Mouse (Mus musculus): Measurements from ENCODE around the gene Bpifc.

The Bpifc gene

DNA sequence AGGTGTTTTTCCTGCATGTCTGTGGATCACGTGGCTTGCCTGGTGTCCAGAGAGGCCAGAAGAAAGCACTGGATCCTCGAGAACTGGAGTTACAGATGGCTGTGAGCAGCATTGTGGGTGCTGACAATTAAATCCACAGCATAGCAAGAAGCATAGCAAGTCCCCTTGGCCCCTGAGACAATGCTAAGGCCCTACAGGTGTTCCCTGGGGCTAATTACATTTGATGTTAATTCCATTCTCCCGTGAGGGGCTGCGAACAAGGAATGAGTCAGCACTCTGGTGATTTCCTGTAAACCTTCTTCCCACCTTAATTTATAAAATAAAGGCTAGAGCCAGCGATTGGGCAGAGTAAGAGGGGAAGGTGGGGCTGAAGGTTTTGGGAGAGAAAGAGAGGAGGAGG, 7.1 kb upstream of the Bpifc start:
- no peak for ATAC-seq (ENCODE audit: insufficient number of reproducible peaks, low FRiP score, low TSS enrichment)

DNA sequence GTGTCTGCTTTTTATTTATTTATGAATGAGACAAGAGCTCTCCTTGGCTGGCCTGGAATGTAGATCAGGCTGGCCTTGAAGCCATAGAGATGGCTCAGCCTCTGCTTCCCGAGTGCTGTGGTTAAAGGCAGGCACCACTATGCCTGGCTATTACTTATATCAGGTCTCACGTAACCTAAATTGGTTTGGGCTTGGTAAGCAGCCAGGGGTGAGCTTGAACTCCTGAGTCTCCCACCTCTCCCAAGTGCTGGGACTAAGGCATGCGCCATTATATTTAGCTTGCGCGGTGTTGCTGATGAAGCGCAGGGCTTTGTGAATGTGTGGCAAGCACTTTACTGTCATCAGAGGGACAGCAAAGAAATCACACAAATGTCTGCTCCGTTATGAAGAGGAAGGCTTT, 6.1 kb upstream of the Bpifc start:
- no peak for ATAC-seq (ENCODE audit: insufficient number of reproducible peaks, low FRiP score, low TSS enrichment)

DNA sequence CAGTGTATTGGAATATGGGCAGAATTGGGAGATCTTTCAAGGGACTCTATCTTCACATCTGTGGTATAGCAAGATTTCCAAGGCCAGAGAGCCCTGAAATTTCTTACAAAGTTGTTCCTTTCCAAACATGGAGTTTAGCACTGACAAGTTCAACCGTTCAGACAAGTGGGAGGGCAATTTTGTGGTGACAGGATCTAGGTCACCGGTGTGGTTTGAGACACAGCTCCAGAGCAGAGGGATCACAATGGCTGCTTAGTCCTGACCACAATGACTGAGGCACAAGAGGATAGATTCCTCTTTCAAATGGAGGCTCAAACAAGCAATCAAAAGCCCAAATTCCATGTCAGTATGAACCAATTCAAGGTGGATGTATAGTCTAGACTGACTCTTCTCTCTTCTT, 523 bp downstream of the Bpifc start:
- no peak for ATAC-seq (ENCODE audit: insufficient number of reproducible peaks, low FRiP score, low TSS enrichment)

DNA sequence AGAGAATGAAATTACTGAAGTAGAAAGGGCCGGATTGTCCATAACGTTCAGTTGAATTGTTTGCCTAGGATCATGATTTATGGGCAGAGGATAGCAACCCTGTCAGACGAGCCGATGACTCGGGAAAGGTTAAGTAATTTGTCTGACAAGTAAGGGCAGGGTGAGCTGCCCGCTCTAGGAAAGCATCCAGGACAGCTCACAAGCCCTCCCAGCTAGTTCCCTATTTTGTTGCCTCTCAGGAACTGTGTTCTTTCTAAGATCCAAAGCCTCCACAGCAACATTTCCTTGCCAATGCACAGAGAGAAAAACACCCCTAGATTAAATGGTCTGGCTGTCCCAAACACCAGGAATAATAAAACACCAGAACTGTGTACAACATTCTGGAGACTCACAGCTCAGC, 1.1 kb downstream of the Bpifc start:
- no peak for ATAC-seq (ENCODE audit: insufficient number of reproducible peaks, low FRiP score, low TSS enrichment)

DNA sequence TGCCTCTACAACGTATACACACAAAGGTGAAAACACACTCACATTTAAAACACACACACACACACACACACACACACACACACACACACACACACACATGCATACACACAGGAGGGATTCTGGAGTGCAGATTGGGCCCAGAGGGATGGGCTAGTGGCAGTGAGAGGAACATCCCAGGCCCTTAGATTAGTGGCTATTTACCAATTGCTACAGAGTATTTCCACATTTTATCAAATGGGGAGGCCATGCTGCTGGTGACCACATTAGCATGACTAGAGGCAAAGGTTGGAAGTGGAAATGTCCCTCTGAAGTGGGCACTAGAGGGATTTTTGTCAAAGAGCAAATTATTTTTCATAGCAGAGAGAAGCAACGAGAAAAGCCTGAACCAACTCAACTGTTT, 2.0 kb downstream of the Bpifc start:
- no peak for ATAC-seq (ENCODE audit: insufficient number of reproducible peaks, low FRiP score, low TSS enrichment)

DNA sequence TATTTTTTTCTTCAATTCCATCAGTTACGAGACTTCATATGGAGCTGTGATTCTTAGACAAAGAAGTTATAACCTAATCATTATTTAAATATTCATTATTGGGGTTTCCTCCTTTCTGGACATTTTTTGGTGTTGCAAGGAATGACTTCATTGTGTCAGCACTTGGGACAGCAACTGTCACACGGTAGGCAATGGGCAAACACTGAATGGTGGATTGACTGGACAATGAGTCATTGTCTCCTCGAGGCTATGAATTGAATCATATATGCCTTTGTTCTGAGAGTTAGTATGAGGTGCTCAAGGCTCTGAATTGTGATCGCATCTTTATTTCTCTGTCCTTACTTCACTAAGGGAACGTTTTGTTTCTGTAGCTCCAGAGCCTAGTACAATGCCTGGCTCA, 5.2 kb downstream of the Bpifc start:
- no peak for ATAC-seq (ENCODE audit: insufficient number of reproducible peaks, low FRiP score, low TSS enrichment)

DNA sequence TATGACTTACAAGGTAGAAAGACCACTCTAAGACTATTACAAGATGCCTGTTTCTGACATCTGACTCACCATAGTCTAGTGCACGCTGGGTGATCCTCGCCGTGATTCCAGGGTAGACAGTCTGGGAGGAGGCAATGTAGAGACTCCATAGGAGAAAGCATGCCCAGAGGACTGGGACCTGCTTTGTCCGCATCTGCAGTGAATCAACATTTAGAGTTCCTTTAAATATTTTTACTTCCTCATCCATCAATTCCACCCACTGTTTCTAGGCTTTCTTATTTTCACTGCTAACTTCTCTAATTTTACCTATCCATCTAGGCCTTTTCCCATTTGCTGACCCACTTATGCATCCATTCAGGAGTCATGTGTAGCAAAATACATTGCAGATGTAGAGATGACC, 11.2 kb downstream of the Bpifc start:
- no peak for ATAC-seq (ENCODE audit: insufficient number of reproducible peaks, low FRiP score, low TSS enrichment)

DNA sequence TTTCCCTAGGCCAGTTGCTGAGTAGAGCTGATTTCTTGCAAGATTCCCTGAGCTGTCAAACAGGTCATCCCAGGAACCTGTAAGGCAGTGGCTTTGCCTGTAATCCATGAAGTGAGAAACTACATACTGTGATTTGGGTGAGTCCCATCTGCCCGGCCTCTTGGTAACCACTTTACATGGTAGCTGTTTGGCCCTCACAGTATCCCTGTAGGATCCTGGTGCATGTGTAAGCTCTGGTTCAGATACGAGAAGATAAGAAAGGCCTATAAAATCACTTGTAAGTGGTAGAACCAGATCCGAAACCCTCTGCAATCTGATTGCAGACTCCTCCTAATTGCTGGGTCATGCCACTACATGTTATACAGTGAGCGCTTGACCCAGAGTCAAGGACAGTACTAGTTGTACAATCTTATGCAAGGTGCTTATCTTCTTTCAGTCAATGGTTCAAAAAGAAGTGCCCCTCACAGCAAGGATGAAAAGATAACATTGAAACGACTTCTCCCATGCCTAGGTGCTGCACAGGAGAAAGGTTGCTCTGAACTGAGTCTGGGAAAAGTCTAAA, 17.1 kb downstream of the Bpifc start:
- ATAC-seq (ENCODE audit: insufficient number of reproducible peaks, low FRiP score, low TSS enrichment): no peak

DNA sequence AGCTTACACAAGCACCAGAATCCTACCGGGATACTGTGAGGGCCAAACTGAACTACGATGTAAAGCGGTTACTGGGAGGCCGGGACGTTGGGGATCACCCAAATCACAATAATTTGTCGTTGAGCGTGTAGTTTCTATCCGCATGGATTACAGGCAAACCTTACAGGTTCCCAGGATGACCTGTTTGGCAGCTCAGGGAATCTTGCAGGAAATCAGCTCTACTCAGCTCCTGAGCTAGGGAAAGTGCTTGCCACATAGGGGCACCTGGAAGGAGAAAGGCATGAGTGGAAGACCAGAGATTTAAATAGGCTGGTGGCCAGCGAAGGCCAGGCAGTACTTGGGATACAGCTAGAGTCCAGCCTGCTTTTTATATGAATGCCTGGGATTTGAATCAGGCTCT, 17.9 kb downstream of the Bpifc start:
- no peak for ATAC-seq (ENCODE audit: insufficient number of reproducible peaks, low FRiP score, low TSS enrichment)

DNA sequence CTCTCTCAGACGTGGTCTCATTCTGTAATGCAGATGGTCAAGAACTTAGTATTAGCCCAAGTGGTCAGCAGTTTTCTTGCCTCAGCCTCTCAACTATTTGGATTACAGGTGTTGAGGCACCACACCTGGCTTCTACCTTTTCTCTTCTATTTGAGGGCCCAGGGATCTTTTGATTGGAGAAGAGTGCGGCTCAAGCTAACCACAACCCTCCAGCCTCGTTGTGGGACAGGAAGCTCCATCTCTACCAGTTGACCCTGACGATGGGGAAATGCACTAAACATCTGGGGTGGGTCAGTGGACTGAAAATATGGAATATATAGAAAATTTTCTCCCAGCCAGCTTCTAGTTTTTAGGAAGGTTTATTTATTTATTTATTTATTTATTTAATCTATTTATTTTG, 19.3 kb downstream of the Bpifc start:
- ATAC-seq (ENCODE audit: insufficient number of reproducible peaks, low FRiP score, low TSS enrichment): no peak

DNA sequence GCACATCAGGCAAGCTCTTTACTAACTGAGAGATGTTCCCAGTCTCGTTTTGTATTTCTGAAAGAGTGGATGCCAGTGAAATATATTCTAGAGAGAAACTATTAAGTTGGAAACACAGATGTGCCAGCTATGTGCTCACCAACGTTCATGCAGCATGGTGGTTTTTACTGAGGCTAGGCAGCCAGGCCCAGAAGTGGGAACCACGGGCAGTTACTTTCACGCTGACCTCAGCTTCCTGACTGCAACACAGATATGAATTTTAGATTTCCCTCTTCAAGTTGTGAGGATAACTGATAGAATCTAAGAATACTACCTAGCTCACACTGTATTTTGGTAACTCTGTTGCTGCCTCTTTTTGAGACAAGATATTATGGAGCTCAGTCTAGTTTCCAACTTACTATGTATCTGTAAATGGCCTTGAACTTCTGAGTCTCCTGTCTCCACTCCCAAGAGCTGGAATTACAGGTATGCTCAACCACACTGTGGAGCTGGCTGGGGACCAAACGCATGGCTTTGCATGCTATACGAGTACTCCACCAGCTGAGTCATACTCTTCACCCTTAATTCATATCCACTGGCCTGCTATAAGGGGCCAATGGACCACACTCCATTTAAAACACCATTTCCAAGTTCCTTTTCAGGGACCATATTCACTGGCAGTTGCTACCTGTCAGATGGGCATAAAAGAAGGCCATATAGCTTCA, 22.1 kb downstream of the Bpifc start:
- ATAC-seq (ENCODE audit: insufficient number of reproducible peaks, low FRiP score, low TSS enrichment): no peak

DNA sequence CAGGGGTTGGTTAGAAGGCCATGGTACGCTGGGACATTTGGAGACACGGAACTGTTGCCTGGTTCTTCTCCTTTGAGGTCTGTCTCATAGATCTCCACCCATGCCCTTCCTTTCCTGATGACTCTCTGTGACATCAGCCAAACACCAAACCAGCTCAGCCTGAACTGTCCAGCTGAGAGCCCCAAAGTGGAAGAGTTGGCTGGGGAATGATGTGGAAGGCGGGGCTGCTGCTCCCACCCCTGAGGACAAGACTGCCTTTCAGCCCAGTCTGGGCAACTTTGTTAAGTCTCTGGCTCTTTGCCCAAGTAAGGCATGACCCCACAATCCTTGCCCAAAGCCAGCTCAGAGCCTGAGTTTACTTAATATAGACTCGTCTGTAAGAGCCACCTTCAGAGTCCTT, 38.8 kb downstream of the Bpifc start:
- ATAC-seq (ENCODE audit: insufficient number of reproducible peaks, low FRiP score, low TSS enrichment): no peak

DNA sequence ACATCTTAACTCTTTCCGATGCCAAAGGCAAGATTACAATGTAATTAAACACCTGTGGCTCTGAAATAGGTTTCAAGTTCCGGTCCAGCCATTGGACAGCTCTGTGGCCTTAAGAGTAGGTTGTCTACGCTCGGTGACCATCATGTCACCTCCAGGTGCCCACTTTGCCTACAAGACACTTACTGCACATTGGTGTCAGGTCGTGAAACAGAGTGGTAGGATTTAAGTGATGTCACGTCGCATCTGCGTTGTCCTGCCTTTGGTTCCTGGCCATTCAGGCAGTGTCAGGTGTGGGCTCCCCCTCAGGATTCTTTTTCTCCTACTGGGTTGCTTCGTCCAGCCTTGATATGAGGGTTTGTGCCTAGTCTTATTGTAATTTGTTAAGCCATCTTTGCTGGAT, 39.9 kb downstream of the Bpifc start:
- ATAC-seq (ENCODE audit: insufficient number of reproducible peaks, low FRiP score, low TSS enrichment): no peak

DNA sequence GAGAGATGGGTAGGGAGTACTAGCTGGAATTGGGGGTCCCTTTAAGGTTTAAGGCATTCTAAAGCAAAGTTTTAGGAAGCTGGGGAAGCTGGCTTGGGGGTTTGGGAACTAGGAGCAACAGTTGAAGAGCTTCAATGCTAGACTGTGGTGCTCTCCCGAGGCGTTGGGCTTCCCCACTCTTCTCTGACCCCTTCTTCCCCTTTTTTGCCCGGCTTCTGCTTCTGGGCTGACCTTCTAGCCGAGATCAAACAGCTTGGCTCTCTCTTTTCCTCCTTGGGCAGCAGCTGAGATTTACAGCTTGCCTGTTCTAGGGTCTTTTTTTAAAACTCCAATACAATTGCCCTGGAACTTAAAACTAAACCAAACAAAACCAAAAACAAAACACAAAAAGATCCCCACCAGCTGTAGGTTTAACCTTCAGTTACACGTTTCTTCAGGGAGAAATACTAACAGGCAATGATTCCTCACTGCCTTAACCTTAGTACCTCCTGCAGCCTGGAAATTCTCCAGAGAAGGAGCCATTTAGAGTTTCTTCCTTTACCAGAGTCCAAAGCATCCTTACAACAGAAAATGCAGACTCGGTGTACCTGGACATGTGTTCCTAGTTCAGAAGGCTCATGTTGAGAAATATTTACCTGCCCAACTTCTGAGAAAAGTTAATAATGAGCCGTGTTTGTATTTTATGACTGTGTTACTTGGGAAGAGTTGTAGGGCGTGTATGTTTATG, 41.6 kb downstream of the Bpifc start:
- ATAC-seq (ENCODE audit: insufficient number of reproducible peaks, low FRiP score, low TSS enrichment): no peak

DNA sequence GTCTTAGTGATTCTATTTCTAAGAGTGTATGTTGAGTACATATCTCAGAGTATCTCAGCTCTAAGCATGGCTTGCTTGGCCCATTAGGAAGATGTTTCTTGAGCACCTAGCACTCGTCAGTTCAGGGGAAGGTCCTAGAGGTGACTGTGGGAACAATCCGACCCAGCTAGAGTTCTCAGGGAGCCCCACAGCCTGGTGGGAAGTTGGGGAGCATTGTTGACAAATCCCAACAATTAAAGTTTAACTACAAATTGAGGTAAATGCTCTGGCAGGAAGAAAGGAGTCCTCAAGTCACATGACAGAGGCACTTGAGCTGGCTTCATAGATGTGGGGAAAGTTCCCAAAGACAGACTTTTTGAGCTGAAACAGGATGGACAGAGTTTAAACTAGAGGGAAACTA, 43.0 kb downstream of the Bpifc start:
- no peak for ATAC-seq (ENCODE audit: insufficient number of reproducible peaks, low FRiP score, low TSS enrichment)

DNA sequence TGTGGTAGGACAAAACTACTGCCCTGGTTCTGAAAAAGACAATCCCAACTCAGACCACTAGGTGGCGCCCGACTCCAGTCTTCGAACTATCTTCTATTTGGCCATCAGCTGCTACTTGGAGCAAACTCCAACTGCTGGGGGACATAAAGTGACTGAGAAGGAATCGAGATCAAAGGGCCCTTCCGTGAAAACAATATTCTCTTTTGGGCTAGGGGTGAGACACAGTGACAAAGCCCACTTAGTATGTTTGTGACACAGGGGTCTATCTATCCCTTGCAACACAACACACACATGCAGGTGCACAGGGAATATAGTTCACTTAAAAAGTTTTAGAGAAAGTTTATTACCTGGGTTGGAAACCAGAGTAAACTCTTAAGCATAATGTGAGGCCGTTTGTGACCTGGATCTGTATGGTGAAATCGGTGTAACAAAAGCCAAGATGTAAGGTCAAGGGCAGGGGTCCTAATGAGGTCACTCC, 43.5 kb downstream of the Bpifc start:
- ATAC-seq (ENCODE audit: insufficient number of reproducible peaks, low FRiP score, low TSS enrichment): peak; percentile 49; the same call in 1 of the 2 replicates

DNA sequence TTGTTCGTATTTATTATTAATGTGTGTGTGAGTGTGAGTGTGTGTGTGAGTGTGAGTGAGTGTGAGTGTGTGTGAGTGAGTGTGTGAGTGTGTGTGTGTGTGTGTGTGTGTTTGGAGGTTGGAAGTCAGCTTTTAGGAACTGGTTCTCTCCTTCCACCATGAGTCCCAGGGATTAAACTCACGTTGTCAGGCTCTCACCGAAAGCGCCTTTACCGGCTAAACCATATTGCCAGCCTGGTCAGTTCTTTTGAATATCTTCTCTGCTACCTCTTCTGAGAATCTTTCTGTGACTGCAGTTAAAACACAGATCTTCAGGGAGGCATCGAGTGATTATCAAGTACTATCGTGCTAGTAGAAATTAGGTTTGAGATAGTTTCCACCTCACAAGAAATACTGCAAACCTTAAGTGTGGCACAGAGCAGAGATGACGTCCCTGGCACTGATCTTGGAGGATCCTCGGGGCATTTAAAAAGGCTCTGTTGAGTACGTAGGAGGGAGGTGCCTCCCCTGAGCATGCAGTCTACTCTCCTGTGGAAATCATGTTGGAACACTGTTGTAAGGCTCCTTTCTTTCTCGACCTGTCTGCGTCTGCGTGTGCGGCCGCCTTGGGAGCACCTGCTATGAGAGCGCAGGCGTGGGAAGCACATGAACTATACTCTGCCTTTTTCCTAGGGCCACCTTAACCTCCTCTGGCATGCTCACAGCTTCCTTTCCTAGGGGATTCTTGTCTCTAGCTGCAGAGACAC, 44.1 kb downstream of the Bpifc start:
- ATAC-seq (ENCODE audit: insufficient number of reproducible peaks, low FRiP score, low TSS enrichment): peak; percentile 31; the same call in 1 of the 2 replicates

DNA sequence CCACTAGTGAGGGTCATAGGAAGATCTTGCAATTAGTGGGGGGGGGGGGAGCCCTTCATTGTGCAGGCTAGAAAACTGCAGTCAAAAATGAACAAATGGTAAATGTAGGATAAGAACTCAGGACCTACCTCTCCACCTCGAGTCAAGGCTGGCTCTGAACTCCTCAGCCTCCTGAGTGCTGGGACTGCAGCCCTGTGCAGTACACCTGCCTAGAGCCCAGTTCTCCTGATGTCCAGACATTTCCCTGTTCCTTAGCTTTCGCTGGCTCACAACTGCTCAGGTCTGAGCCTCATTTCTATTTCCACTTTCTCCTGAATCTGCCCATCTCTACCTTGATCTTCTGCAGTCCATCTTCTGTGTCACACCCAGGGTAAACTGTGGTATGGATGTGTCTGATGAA, 45.2 kb downstream of the Bpifc start:
- ATAC-seq (ENCODE audit: insufficient number of reproducible peaks, low FRiP score, low TSS enrichment): no peak

DNA sequence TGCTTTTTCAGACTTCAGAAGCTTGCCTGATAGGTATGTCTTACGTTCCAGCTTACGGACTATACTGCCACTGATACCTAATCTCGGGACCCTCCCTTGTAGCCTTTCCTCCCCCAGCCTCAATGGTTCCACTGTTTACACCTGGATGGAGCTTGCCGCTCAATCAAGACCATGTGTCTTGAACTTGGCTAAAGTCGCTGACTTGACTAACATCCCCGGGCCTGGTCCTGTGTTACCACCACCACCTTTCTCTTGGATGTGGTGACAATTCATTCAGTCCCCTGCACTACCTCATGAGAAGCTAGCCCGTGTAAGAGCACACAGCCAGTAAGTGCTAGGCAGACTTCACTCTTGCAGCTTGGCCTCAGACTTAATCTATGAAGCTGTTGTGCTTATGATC, 47.4 kb downstream of the Bpifc start:
- no peak for ATAC-seq (ENCODE audit: insufficient number of reproducible peaks, low FRiP score, low TSS enrichment)

DNA sequence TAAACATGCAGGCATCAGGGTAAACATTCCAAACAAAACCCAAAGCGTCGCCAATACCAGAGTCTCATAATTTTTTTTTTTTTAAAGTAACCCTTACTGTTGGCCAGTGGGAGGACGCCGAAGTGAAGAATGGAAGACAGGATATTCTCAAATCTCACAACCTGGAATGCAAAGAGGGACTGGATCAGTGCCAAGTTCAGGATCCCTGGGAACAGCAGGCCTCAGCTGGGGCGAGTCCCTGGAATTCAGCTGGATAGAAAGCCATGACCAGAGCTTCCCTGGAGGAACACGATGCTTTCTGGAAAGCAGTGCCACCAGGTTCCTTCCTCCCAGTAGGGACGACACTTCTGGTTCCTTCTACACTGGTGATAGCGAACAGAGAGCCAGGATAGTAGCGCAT, 48.8 kb downstream of the Bpifc start:
- ATAC-seq (ENCODE audit: insufficient number of reproducible peaks, low FRiP score, low TSS enrichment): no peak

DNA sequence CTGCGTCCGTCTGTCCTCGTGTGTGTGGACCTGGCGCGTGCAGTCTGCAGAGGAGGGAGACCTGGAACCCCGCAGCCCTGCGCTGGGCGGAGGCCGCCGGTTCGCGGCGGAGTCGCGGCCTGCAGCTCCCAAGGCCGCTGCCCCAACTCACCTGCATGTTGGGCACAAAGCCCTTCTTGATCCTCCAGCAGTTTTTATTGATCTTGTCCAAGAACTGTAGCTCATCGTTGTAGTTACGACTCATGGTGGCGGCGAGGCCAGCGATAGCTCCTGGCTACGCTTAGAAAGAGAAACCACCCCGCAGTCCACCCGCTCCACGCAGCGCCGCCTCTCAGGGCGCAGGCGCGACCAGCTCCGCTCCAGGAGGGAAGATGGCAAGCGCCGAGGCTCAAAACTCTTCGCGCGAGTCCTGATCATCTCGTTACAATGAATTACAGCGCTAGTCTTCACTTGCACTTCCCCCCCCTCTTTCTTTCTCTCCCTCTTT, 54.2 kb downstream of the Bpifc start, which contains the start of gene Rtcb:
TSS of gene Rtcb (minus strand) at position 360 of the 487 bp plus-strand sequence.
- ATAC-seq (ENCODE audit: insufficient number of reproducible peaks, low FRiP score, low TSS enrichment): peak; percentile 94
